Mouse (Mus musculus) urinary bladder, postnatal 10 days (tissue): ENCODE data around the gene Tlx2.

ENCODE experiments used
- DNase-seq: peaks from one replicate; pipeline ENCODE4 v3.0.0; 2022; ENCODE audit warnings: low spot score

Tlx2 gene

GRCm38 (mm10) chr6:83087926-83088260 lies 17.8 kb upstream of the Tlx2 start:
- DNase-seq: no peak

GRCm38 (mm10) chr6:83087205-83087925 lies 17.3 kb upstream of the Tlx2 start:
- DNase-seq: no peak

- DNase-seq: no peak
These were observed 16.3 kb upstream of the Tlx2 start, which contains the start of gene Lbx2 for GRCm38 (mm10) chr6:83086121-83087035. TSS of gene Lbx2 (plus strand) at chr6:83086367.

- DNase-seq: no peak
These were observed 14.4 kb upstream of the Tlx2 start for GRCm38 (mm10) chr6:83084477-83084876.

GRCm38 (mm10) chr6:83083497-83083896 lies 13.4 kb upstream of the Tlx2 start:
- no peak for DNase-seq

GRCm38 (mm10) chr6:83080210-83080609 lies 10.1 kb upstream of the Tlx2 start:
- no peak for DNase-seq

GRCm38 (mm10) chr6:83078324-83078858 lies 8.3 kb upstream of the Tlx2 start:
- DNase-seq: peak; percentile 96

- no peak for DNase-seq
These were observed 7.7 kb upstream of the Tlx2 start, which contains the start of gene Pcgf1 for GRCm38 (mm10) chr6:83077630-83078323. TSS of gene Pcgf1 (plus strand) at chr6:83077869.

GRCm38 (mm10) chr6:83074979-83075378 lies 4.9 kb upstream of the Tlx2 start:
- DNase-seq: no peak

GRCm38 (mm10) chr6:83071220-83071619 lies 1.1 kb upstream of the Tlx2 start:
- DNase-seq: no peak

- DNase-seq: no peak
These were observed 472 bp upstream of the Tlx2 start for GRCm38 (mm10) chr6:83070311-83071219.

GRCm38 (mm10) chr6:83069488-83070246 lies 426 bp downstream of the Tlx2 start:
- DNase-seq: no peak

GRCm38 (mm10) chr6:83068706-83069487 lies 1.2 kb downstream of the Tlx2 start:
- DNase-seq: no peak

- no peak for DNase-seq
These were observed 1.9 kb downstream of the Tlx2 start for GRCm38 (mm10) chr6:83068221-83068620.

- no peak for DNase-seq
These were observed 3.7 kb downstream of the Tlx2 start for GRCm38 (mm10) chr6:83066441-83066840.

- DNase-seq: no peak
These were observed 4.1 kb downstream of the Tlx2 start for GRCm38 (mm10) chr6:83065995-83066394.

- DNase-seq: no peak
These were observed 11.4 kb downstream of the Tlx2 start for GRCm38 (mm10) chr6:83058725-83059124.

- DNase-seq: no peak
These were observed 12.3 kb downstream of the Tlx2 start, which contains the start of gene Dqx1 for GRCm38 (mm10) chr6:83057790-83058189. TSS of gene Dqx1 (plus strand) at chr6:83057844.

GRCm38 (mm10) chr6:83054871-83055431 lies 15.1 kb downstream of the Tlx2 start, which contains the start of gene Htra2:
TSS of gene Htra2 (minus strand) at chr6:83055273.
- no peak for DNase-seq
